Mouse (Mus musculus) cerebellum, adult 2 months (tissue): Measurements from ENCODE around the gene Spata5.

ENCODE experiments used
- CTCF ChIP-seq: fragments of 200-500 bp; IDR thresholded peaks from 2 replicates; pipeline ENCODE4 v1.5.1; 2011; ENCODE audit warnings: low read depth, mild to moderate bottlenecking, control low read depth, low read length, moderate library complexity, borderline replicate concordance; ENCODE audit not compliant: insufficient read depth
- POLR2A ChIP-seq: fragments of 200-500 bp; IDR thresholded peaks from 2 replicates; pipeline ENCODE4 v1.6.1; 2011; ENCODE audit warnings: low read length, control low read depth, borderline replicate concordance; ENCODE audit not compliant: insufficient read depth

DNA sequence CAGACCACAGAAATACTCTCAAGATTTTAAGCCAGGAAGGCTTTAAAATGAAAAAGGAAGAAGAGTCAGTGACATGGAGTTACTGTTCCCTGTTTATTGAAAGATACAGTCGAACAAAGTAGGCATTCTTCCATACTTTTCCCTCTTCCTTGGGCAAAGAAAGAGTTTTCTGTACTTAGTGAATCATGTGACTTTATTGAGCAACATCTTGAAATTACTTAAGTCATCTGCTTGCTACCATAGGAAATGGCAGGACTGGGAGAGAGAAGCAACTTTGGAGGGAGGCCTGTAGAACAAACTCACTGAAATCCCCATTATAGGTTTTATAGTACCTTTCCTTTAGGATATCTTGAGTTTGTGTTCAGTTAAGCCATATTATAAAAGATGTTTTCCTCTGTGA, 81.2 kb downstream of the Spata5 start:
- TF ChIP-seq CTCF: no peak
- no peak for TF ChIP-seq POLR2A
